Mouse (Mus musculus) retina, postnatal 7 days (tissue): ENCODE results near the gene Pcsk2.

ENCODE experiments used
- DNase-seq: peaks from one replicate; pipeline ENCODE4 v3.0.0-alpha.2; 2012; ENCODE audit warnings: low read depth, low spot score

Gene Pcsk2

GRCm38 (mm10) chr2:143644374-143644773 is 98.4 kb downstream of the Pcsk2 start:
- no peak for DNase-seq

- DNase-seq: no peak
Measured at GRCm38 (mm10) chr2:143646001-143646400, 100.0 kb downstream of the Pcsk2 start.

- DNase-seq: no peak
Measured at GRCm38 (mm10) chr2:143654621-143655020, 108.7 kb downstream of the Pcsk2 start.

- no peak for DNase-seq
Measured at GRCm38 (mm10) chr2:143656968-143657367, 111.0 kb downstream of the Pcsk2 start.

- no peak for DNase-seq
Measured at GRCm38 (mm10) chr2:143666785-143667184, 120.8 kb downstream of the Pcsk2 start.

GRCm38 (mm10) chr2:143677869-143678268 is 131.9 kb downstream of the Pcsk2 start:
- no peak for DNase-seq

- no peak for DNase-seq
Measured at GRCm38 (mm10) chr2:143679513-143679912, 133.6 kb downstream of the Pcsk2 start.

GRCm38 (mm10) chr2:143681873-143682555 is 136.1 kb downstream of the Pcsk2 start:
- no peak for DNase-seq

- DNase-seq: no peak
Measured at GRCm38 (mm10) chr2:143683513-143683912, 137.6 kb downstream of the Pcsk2 start.

GRCm38 (mm10) chr2:143691244-143691643 is 145.3 kb downstream of the Pcsk2 start:
- no peak for DNase-seq

GRCm38 (mm10) chr2:143696026-143696557 is 150.1 kb downstream of the Pcsk2 start:
- peak; percentile 46 for DNase-seq

GRCm38 (mm10) chr2:143696704-143697103 is 150.7 kb downstream of the Pcsk2 start:
- DNase-seq: no peak

GRCm38 (mm10) chr2:143701141-143701540 is 155.2 kb downstream of the Pcsk2 start:
- no peak for DNase-seq

- DNase-seq: no peak
Measured at GRCm38 (mm10) chr2:143702931-143703344, 157.0 kb downstream of the Pcsk2 start.

- DNase-seq: no peak
Measured at GRCm38 (mm10) chr2:143708205-143708604, 162.2 kb downstream of the Pcsk2 start.

- no peak for DNase-seq
Measured at GRCm38 (mm10) chr2:143709249-143709648, 163.3 kb downstream of the Pcsk2 start.

- no peak for DNase-seq
Measured at GRCm38 (mm10) chr2:143709979-143710378, 164.0 kb downstream of the Pcsk2 start.

- DNase-seq: no peak
Measured at GRCm38 (mm10) chr2:143711886-143712285, 165.9 kb downstream of the Pcsk2 start.

- DNase-seq: no peak
Measured at GRCm38 (mm10) chr2:143712901-143713300, 166.9 kb downstream of the Pcsk2 start.

GRCm38 (mm10) chr2:143713902-143714301 is 167.9 kb downstream of the Pcsk2 start:
- no peak for DNase-seq

GRCm38 (mm10) chr2:143715110-143715509 is 169.2 kb downstream of the Pcsk2 start:
- no peak for DNase-seq

GRCm38 (mm10) chr2:143723231-143723630 is 177.3 kb downstream of the Pcsk2 start:
- DNase-seq: no peak

GRCm38 (mm10) chr2:143724101-143724500 is 178.1 kb downstream of the Pcsk2 start:
- DNase-seq: no peak

GRCm38 (mm10) chr2:143724720-143725119 is 178.8 kb downstream of the Pcsk2 start:
- no peak for DNase-seq
